Mouse (Mus musculus): ENCODE data around the gene Celf3.
A peak's percentile ranks its signal among the peaks of the same experiment; 100 is the strongest.

The Celf3 gene

GRCm38 (mm10) chr3:94479564-94479963 is 1.5 kb downstream of the Celf3 start:
- DNase-seq (ENCODE audit: low spot score in 2 of 2): no peak

GRCm38 (mm10) chr3:94480291-94480884 is 2.3 kb downstream of the Celf3 start, which contains the start of gene Riiad1:
Gene Riiad1, minus strand, starts transcription at chr3:94480341.
- DNase-seq (ENCODE audit: low spot score in 2 of 2): no peak

- DNase-seq (ENCODE audit: low spot score in 2 of 2): no peak
Measured at GRCm38 (mm10) chr3:94481429-94481828, 3.3 kb downstream of the Celf3 start.

- DNase-seq (ENCODE audit: low spot score in 2 of 2): peak in 1 of 2 experiments; percentile 22
Measured at GRCm38 (mm10) chr3:94482764-94483385, 4.8 kb downstream of the Celf3 start.

GRCm38 (mm10) chr3:94483790-94484439 is 5.8 kb downstream of the Celf3 start:
- DNase-seq (ENCODE audit: low spot score in 2 of 2): no peak

GRCm38 (mm10) chr3:94485922-94486321 is 7.8 kb downstream of the Celf3 start:
- DNase-seq (ENCODE audit: low spot score in 2 of 2): no peak

GRCm38 (mm10) chr3:94487581-94487980 is 9.5 kb downstream of the Celf3 start:
- DNase-seq (ENCODE audit: low spot score in 2 of 2): no peak

GRCm38 (mm10) chr3:94497162-94497561 is 19.1 kb downstream of the Celf3 start:
- no peak for DNase-seq (ENCODE audit: low spot score in 2 of 2)

GRCm38 (mm10) chr3:94502243-94502642 is 24.1 kb downstream of the Celf3 start:
- DNase-seq (ENCODE audit: low spot score in 2 of 2): no peak

- no peak for DNase-seq (ENCODE audit: low spot score in 2 of 2)
Measured at GRCm38 (mm10) chr3:94506664-94507063, 28.6 kb downstream of the Celf3 start.

GRCm38 (mm10) chr3:94526731-94527130 is 48.6 kb downstream of the Celf3 start:
- DNase-seq (ENCODE audit: low spot score in 2 of 2): no peak

GRCm38 (mm10) chr3:94533968-94534367 is 55.9 kb downstream of the Celf3 start:
- peak; percentile 1 to 33 for DNase-seq (ENCODE audit: low spot score in 2 of 2)

GRCm38 (mm10) chr3:94537187-94537586 is 59.1 kb downstream of the Celf3 start:
- no peak for DNase-seq (ENCODE audit: low spot score in 2 of 2)

Measured in heart, adult 9 months (tissue).